Mouse (Mus musculus) hematopoietic stem cell, adult 5-6 weeks (primary cell): ENCODE results near the gene Pex10. TPM values are rescaled to one million over a fixed set of nuclear protein-coding genes. Genes with fewer than 3 reads are reported as not detected.

Experiments
- ATAC-seq, 2 experiments: fragments of 125-278 bp in 1 of 2; replicated peaks in 1 of 2; 2 replicates each; pipeline ENCODE4 v1.8.0; 2016 to 2017; ENCODE audit warnings: inconsistent platforms in 2 of 2, mild to moderate bottlenecking in 2 of 2, moderate number of reproducible peaks in 2 of 2, low read depth in 1 of 2, moderate TSS enrichment in 1 of 2; ENCODE audit not compliant: low FRiP score in 2 of 2, poor library complexity in 2 of 2, severe bottlenecking in 2 of 2, insufficient read depth in 1 of 2, low TSS enrichment in 1 of 2
- total RNA-seq: library from RNA; stranded (forward); fragments of 172-1452, 232-1000 nt; gene quantifications from 2 replicates; pipeline ENCODE4 v1.2.3, GENCODE M21; 2017

Pex10 gene
- total RNA-seq, 1 experiment from 2014 or later, result 12.9 TPM

GRCm38 (mm10) chr4:155116607-155117006 is 49.8 kb downstream of the Pex10 start:
- peak; percentile 50 to 66 for ATAC-seq

- ATAC-seq, result peak in 1 of 2 experiments; percentile 38; a peak in 1 of 4 replicates
These were observed 50.7 kb downstream of the Pex10 start for GRCm38 (mm10) chr4:155117396-155117978.

GRCm38 (mm10) chr4:155118278-155118677 is 51.5 kb downstream of the Pex10 start:
- no peak for ATAC-seq

GRCm38 (mm10) chr4:155120038-155120437 is 53.2 kb downstream of the Pex10 start:
- no peak for ATAC-seq

GRCm38 (mm10) chr4:155120583-155120982 is 53.8 kb downstream of the Pex10 start:
- no peak for ATAC-seq

- no peak for ATAC-seq
These were observed 54.4 kb downstream of the Pex10 start for GRCm38 (mm10) chr4:155121222-155121621.

Other genes with a start within 250 kb of the Pex10 start
- not detected in 2 replicates for gene Ttc34, start 229.6 kb upstream of the Pex10 start, total RNA-seq
- gene Mmel1, start 197.4 kb upstream of the Pex10 start, total RNA-seq, result not detected in 2 replicates
- 0.94 and 2.0 TPM in 2 replicates for gene Fam213b, start 167.9 kb upstream of the Pex10 start, total RNA-seq
- gene Tnfrsf14, start 138.5 kb upstream of the Pex10 start, total RNA-seq, result 29.9 and 48.0 TPM in 2 replicates
- gene Hes5, start 106.1 kb upstream of the Pex10 start, total RNA-seq, result 1.4 TPM in 1 of 2 replicates, not detected in the other
- gene Pank4, start 102.9 kb upstream of the Pex10 start, total RNA-seq, result 26.7 and 41.8 TPM in 2 replicates
- gene Plch2, start 10.2 kb upstream of the Pex10 start, total RNA-seq, result 0.19 TPM in 1 of 2 replicates, not detected in the other
- 113 and 117 TPM in 2 replicates for gene Rer1, start 19.4 kb downstream of the Pex10 start, total RNA-seq
- gene Morn1, start 19.6 kb downstream of the Pex10 start, total RNA-seq, result 4.6 and 8.6 TPM in 2 replicates
- gene Ski, start 155.6 kb downstream of the Pex10 start, total RNA-seq, result 10.5 and 12.5 TPM in 2 replicates
- gene Faap20, start 182.8 kb downstream of the Pex10 start, total RNA-seq, result 16.9 and 27.5 TPM in 2 replicates